8 mouse cellular contexts compared by ENCODE assay signal in the genomic region with DNA sequence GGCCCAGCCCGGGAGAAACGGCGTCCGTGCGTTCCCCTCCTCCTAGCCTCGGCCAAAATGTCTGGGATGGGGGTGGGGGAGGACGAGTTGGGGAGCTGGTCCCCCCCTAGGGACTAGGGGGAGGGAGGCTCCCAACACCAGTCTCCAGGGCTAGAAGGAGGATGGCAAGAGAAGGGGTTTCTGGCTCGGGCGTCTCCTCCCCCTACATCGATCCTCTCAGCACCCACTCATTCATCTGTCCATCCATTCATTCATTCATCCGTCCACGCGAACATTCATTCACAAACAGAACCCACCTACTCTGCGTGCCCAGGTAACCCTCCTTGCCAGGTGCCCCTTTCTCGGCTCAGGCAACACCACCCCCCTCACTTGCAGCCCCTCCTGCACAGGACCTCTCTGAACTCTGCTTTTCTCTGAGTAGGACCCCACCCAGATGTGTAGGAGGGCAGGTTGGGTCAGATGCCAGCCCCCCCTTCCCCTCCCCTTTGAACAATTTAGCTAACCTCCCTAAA. TPM values are rescaled to one million over a fixed set of nuclear protein-coding genes. Genes with fewer than 3 reads are reported as not detected.
DNase-seq lines count a peak whose midpoint lies in the region; ATAC-seq lines count a peak whose summit lies in the region.

No protein-coding gene starts in this region.

- peak overlapping the region; percentile 55 to 69; a peak in 3 of 4 replicates for H3K4me3 ChIP-seq in heart, embryonic 14.5 days (ENCODE audit: control insufficient read depth in 1 of 2, insufficient read depth in 1 of 2, low read depth in 1 of 2, low read length in 2 of 2)
- peak overlapping the region; percentile 62 for H3K4me3 ChIP-seq in embryonic facial prominence, embryonic 11.5 days (ENCODE audit: low read depth, low read length)
- H3K4me3 ChIP-seq in hindbrain, embryonic 13.5 days = peak overlapping the region; percentile 78
- peak overlapping the region; percentile 73 for H3K4me3 ChIP-seq in midbrain, embryonic 11.5 days (ENCODE audit: low read depth, low read length)

- no peaks in the 10 kb centered on the region for H3K36me3 ChIP-seq in heart, embryonic 14.5 days (ENCODE audit: control insufficient read depth, insufficient read depth, low read length)
- H3K36me3 ChIP-seq in embryonic facial prominence, embryonic 11.5 days (replicated peaks; ENCODE audit: control insufficient read depth, insufficient read depth, low read depth, low read length) = no peaks in the 10 kb centered on the region
- H3K36me3 ChIP-seq in hindbrain, embryonic 13.5 days = no peaks in the 10 kb centered on the region
- H3K36me3 ChIP-seq in midbrain, embryonic 11.5 days (ENCODE audit: control insufficient read depth, insufficient read depth, low read length) = no peaks in the 10 kb centered on the region

- H3K9me3 ChIP-seq in heart, embryonic 14.5 days (ENCODE audit: control insufficient read depth, low read length) = no peaks in the 10 kb centered on the region
- no peaks in the 10 kb centered on the region for H3K9me3 ChIP-seq in embryonic facial prominence, embryonic 11.5 days (replicated peaks; ENCODE audit: control insufficient read depth, low read length)
- no peaks in the 10 kb centered on the region for H3K9me3 ChIP-seq in hindbrain, embryonic 13.5 days
- no peaks in the 10 kb centered on the region for H3K9me3 ChIP-seq in midbrain, embryonic 11.5 days (ENCODE audit: control insufficient read depth, low read length)

- peaks cover 12 to 23% of the 10 kb centered on the region in 2 experiments for H3K4me1 ChIP-seq in heart, embryonic 14.5 days (ENCODE audit: control insufficient read depth in 2 of 2, insufficient read depth in 2 of 2, low read length in 2 of 2)
- peaks cover 5% of the 10 kb centered on the region for H3K4me1 ChIP-seq in embryonic facial prominence, embryonic 11.5 days (ENCODE audit: control insufficient read depth, insufficient read depth, low read length)
- H3K4me1 ChIP-seq in hindbrain, embryonic 13.5 days (replicated peaks) = peaks cover 48% of the 10 kb centered on the region
- peaks cover 23% of the 10 kb centered on the region for H3K4me1 ChIP-seq in midbrain, embryonic 11.5 days (ENCODE audit: control insufficient read depth, insufficient read depth, low read length)

- peak overlapping the region; percentile 100 for H3K4me2 ChIP-seq in heart, embryonic 14.5 days (ENCODE audit: low read length)
- H3K4me2 ChIP-seq in embryonic facial prominence, embryonic 11.5 days (ENCODE audit: low read depth, low read length) = peak overlapping the region; percentile 100
- H3K4me2 ChIP-seq in hindbrain, embryonic 13.5 days = peak overlapping the region; percentile 93
- H3K4me2 ChIP-seq in midbrain, embryonic 11.5 days = peak overlapping the region; percentile 99

- ATAC-seq in heart, embryonic 14.5 days (ENCODE audit: insufficient number of reproducible peaks, insufficient read depth, low FRiP score, low read depth) = no peak
- no peak for ATAC-seq in embryonic facial prominence, embryonic 11.5 days (replicated peaks; ENCODE audit: insufficient number of reproducible peaks, low FRiP score, low TSS enrichment, low read depth)
- ATAC-seq in hindbrain, embryonic 13.5 days (ENCODE audit: low FRiP score) = peak; percentile 46
- ATAC-seq in midbrain, embryonic 11.5 days (ENCODE audit: low FRiP score) = peak; percentile 6

- H3K27ac ChIP-seq in heart, embryonic 14.5 days (replicated peaks in 1 of 2; ENCODE audit: control insufficient read depth in 1 of 2, insufficient read depth in 1 of 2, low read depth in 2 of 2, low read length in 2 of 2) = no peak overlapping the region
- no peak overlapping the region for H3K27ac ChIP-seq in embryonic facial prominence, embryonic 11.5 days (replicated peaks; ENCODE audit: low read depth, low read length)
- H3K27ac ChIP-seq in hindbrain, embryonic 13.5 days = peak overlapping the region; percentile 62; the same call in 1 of the 2 replicates
- no peak overlapping the region for H3K27ac ChIP-seq in midbrain, embryonic 11.5 days (ENCODE audit: low read depth, low read length)

- H3K9ac ChIP-seq in heart, embryonic 14.5 days (ENCODE audit: low read length) = peak overlapping the region; percentile 76
- peak overlapping the region; percentile 72 for H3K9ac ChIP-seq in embryonic facial prominence, embryonic 11.5 days (replicated peaks; ENCODE audit: low read length)
- peak overlapping the region; percentile 87 for H3K9ac ChIP-seq in hindbrain, embryonic 13.5 days
- peak overlapping the region; percentile 83 for H3K9ac ChIP-seq in midbrain, embryonic 11.5 days (ENCODE audit: low read length)

- no peak for DNase-seq in heart, adult 9 months (ENCODE audit: low spot score in 2 of 2)
- DNase-seq in embryonic facial prominence, embryonic 11.5 days (ENCODE audit: low spot score) = no peak
- peak; percentile 91 for DNase-seq in midbrain, embryonic 11.5 days (ENCODE audit: low spot score, missing footprints)
- DNase-seq in thymus, postnatal 4 days = no peak
- no peak for DNase-seq in urinary bladder, postnatal 36 days (ENCODE audit: low spot score in 2 of 2)
- DNase-seq in ovary, postnatal 36 days (ENCODE audit: low spot score) = no peak

- H3K27me3 ChIP-seq in heart, embryonic 14.5 days (ENCODE audit: control insufficient read depth, insufficient read depth, low read length) = peaks cover 59% of the 10 kb centered on the region
- H3K27me3 ChIP-seq in embryonic facial prominence, embryonic 11.5 days (ENCODE audit: control insufficient read depth, insufficient read depth, low read length) = peaks cover 46% of the 10 kb centered on the region
- H3K27me3 ChIP-seq in hindbrain, embryonic 13.5 days = peaks cover 66% of the 10 kb centered on the region
- peaks cover 30% of the 10 kb centered on the region for H3K27me3 ChIP-seq in midbrain, embryonic 11.5 days (ENCODE audit: control insufficient read depth, insufficient read depth, low read length)

- 3% methylated on average over 13 of the region's 15 CpGs for WGBS in heart, embryonic 14.5 days
- WGBS in embryonic facial prominence, embryonic 11.5 days = 4% methylated on average over 14 of the region's 15 CpGs
- WGBS in hindbrain, embryonic 13.5 days = 4% methylated on average over 15 of the region's 15 CpGs
- WGBS in midbrain, embryonic 11.5 days = 4% methylated on average over 15 of the region's 15 CpGs

RNA-seq across cellular contexts. Expression of gene Otub1, which starts 39.9 kb away (rescaled TPM):
- polyA plus RNA-seq in heart, embryonic 14.5 days (2014; fragmentation: Nextera tagmentation; extraction: Ambion mirVana) = 151 and 153 TPM in 2 replicates
- 217 and 252 TPM in 2 replicates for polyA plus RNA-seq in embryonic facial prominence, embryonic 11.5 days (2014; fragmentation: Nextera tagmentation; extraction: Ambion mirVana)
- 233 and 250 TPM in 2 replicates for polyA plus RNA-seq in hindbrain, embryonic 13.5 days (2015; fragmentation: Nextera tagmentation; extraction: Ambion mirVana)
- 241 and 252 TPM in 2 replicates for polyA plus RNA-seq in midbrain, embryonic 11.5 days (2014; fragmentation: Nextera tagmentation; extraction: Ambion mirVana)

RNA-seq across cellular contexts. Expression of gene Cox8a, which starts 51.2 kb away (rescaled TPM):
- 2,457 and 2,575 TPM in 2 replicates for polyA plus RNA-seq in heart, embryonic 14.5 days (2014; fragmentation: Nextera tagmentation; extraction: Ambion mirVana)
- polyA plus RNA-seq in embryonic facial prominence, embryonic 11.5 days (2014; fragmentation: Nextera tagmentation; extraction: Ambion mirVana) = 741 and 769 TPM in 2 replicates
- 881 and 924 TPM in 2 replicates for polyA plus RNA-seq in hindbrain, embryonic 13.5 days (2015; fragmentation: Nextera tagmentation; extraction: Ambion mirVana)
- 730 and 757 TPM in 2 replicates for polyA plus RNA-seq in midbrain, embryonic 11.5 days (2014; fragmentation: Nextera tagmentation; extraction: Ambion mirVana)

Comparison
In these comparisons a context has a peak if more than half of its experiments do, and no peak if none do; other contexts are left out.
1. ATAC-seq: peak in hindbrain, embryonic 13.5 days (single experiment) and midbrain, embryonic 11.5 days (single experiment); none in heart, embryonic 14.5 days (single experiment) and embryonic facial prominence, embryonic 11.5 days (single experiment).
2. Peak in every context shown above with its lines, with median percentiles within 50 percentile points of each other: H3K4me2 ChIP-seq, H3K4me3 ChIP-seq and H3K9ac ChIP-seq.